Mouse (Mus musculus) olfactory bulb, adult 2 months (tissue): ENCODE data around the gene Macf1.

Experiments used
- CTCF ChIP-seq: fragments of 200-500 bp; IDR thresholded peaks from 2 replicates; pipeline ENCODE4 v1.5.1; 2012; ENCODE audit warnings: low read depth, mild to moderate bottlenecking, low read length, moderate library complexity; ENCODE audit not compliant: insufficient read depth
- POLR2A ChIP-seq: fragments of 200-500 bp; IDR thresholded peaks from 2 replicates; pipeline ENCODE4 v1.6.1; 2012; ENCODE audit warnings: mild to moderate bottlenecking, low read depth, low read length, moderate library complexity; ENCODE audit not compliant: insufficient read depth

- TF ChIP-seq CTCF (no peak), POLR2A (no peak)
These were observed 236.9 kb downstream of the Macf1 start for GRCm38 (mm10) chr4:123447251-123447650.
